Comparison of ENCODE assay signal across 21 mouse cellular contexts in the genomic region with DNA sequence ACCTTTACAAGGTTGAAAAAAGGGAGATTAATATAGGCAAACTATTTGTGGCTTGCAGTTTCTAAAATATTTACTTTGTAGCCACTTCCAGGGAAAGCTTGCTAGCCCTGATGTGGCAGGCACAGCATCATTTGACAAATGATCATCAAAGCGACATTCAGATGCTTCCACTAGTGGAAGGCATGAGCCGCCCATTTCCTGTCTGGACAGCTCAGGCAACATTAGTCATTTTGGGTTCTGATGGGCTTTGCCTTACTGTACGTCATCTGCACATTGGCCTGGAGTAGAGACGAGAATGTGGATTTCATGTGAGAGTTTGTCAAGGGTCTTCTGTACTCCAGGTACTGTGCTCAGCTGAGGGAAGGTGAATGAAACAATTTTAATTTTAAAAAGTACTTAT. TPM values are rescaled to one million over a fixed set of nuclear protein-coding genes. Genes with fewer than 3 reads are reported as not detected.
A peak's percentile ranks its signal among the peaks of the same experiment; 100 is the strongest.
DNase-seq lines count a peak whose midpoint lies in the region; ATAC-seq and TF ChIP-seq lines count a peak whose summit lies in the region.
"Had no signal": no experiment of that assay in that cellular context is flagged by ENCODE, and none has a peak within 500 bp of the region (broad histone marks: within the 10 kb centered on the region; RNA-seq: fewer than 3 reads in every experiment).

No protein-coding gene starts in this region.

- no peak for TF ChIP-seq POLR2A in liver, adult 2 months (IDR thresholded peaks at IDR 0.05; ENCODE audit: extremely low read depth, insufficient read depth, low read length)

- no peaks in the 10 kb centered on the region for H3K9me3 ChIP-seq in liver, embryonic 12.5 days (replicated peaks)
- H3K9me3 ChIP-seq: forebrain, embryonic 13.5 days; heart, embryonic 12.5 days; hindbrain, embryonic 10.5 days; megakaryocyte, embryonic 14.5 days; midbrain, embryonic 13.5 days had no signal

- no peak overlapping the region for H3K4me3 ChIP-seq in liver, adult 2 months (ENCODE audit: insufficient read depth, low read depth, low read length)
- no peak overlapping the region for H3K4me3 ChIP-seq in liver, embryonic 12.5 days
- H3K4me3 ChIP-seq: forebrain, embryonic 13.5 days; gastrocnemius, adult 2 months; heart, embryonic 12.5 days; hindbrain, embryonic 10.5 days; megakaryocyte, embryonic 14.5 days; midbrain, embryonic 13.5 days had no signal

- H3K27ac ChIP-seq in liver, adult 2 months (replicated peaks; ENCODE audit: insufficient read depth, low read depth, low read length), result peak overlapping the region; percentile 75
- no peak overlapping the region for H3K27ac ChIP-seq in liver, embryonic 12.5 days
- H3K27ac ChIP-seq: forebrain, embryonic 13.5 days; gastrocnemius, adult 2 months; hindbrain, embryonic 10.5 days; kidney, postnatal 0 days; midbrain, embryonic 13.5 days had no signal

- 64% methylated on average over 4 of the region's 4 CpGs for WGBS in liver, adult 2 months
- WGBS in liver, embryonic 12.5 days (ENCODE audit: insufficient replicate concordance), result 72% methylated on average over 4 of the region's 4 CpGs

- H3K36me3 ChIP-seq in liver, adult 2 months (ENCODE audit: control insufficient read depth, insufficient read depth, low read length), result no peaks in the 10 kb centered on the region
- H3K36me3 ChIP-seq in liver, embryonic 12.5 days, result no peaks in the 10 kb centered on the region
- H3K36me3 ChIP-seq: heart, embryonic 12.5 days; hindbrain, embryonic 10.5 days; midbrain, embryonic 13.5 days had no signal

- H3K9ac ChIP-seq in liver, adult 2 months (ENCODE audit: low read depth, low read length), result no peak overlapping the region
- H3K9ac ChIP-seq in liver, embryonic 12.5 days, result no peak overlapping the region
- H3K9ac ChIP-seq: forebrain, embryonic 13.5 days; heart, embryonic 12.5 days; midbrain, embryonic 13.5 days had no signal

- H3K27me3 ChIP-seq in liver, adult 2 months (ENCODE audit: control insufficient read depth, insufficient read depth, low read length), result no peaks in the 10 kb centered on the region
- no peaks in the 10 kb centered on the region for H3K27me3 ChIP-seq in liver, embryonic 12.5 days (replicated peaks)
- H3K27me3 ChIP-seq: forebrain, embryonic 13.5 days; heart, embryonic 12.5 days; megakaryocyte, embryonic 14.5 days; midbrain, embryonic 13.5 days had no signal

- H3K79me2 ChIP-seq in liver, adult 2 months (ENCODE audit: control insufficient read depth, insufficient read depth, low read length), result peaks cover 6% of the 10 kb centered on the region; the same call in 1 of the 2 replicates

- peaks cover 24% of the 10 kb centered on the region for H3K4me1 ChIP-seq in liver, adult 2 months (ENCODE audit: control insufficient read depth, insufficient read depth, low read length)
- H3K4me1 ChIP-seq in liver, embryonic 12.5 days, result peaks cover 38% of the 10 kb centered on the region
- H3K4me1 ChIP-seq: midbrain, embryonic 13.5 days had no signal

- TF ChIP-seq CTCF in liver, adult 2 months (IDR thresholded peaks at IDR 0.05; ENCODE audit: low read depth, low read length), result no peak

- ATAC-seq in liver, embryonic 12.5 days, result no peak
- ATAC-seq: forebrain, embryonic 13.5 days; hindbrain, embryonic 16.5 days; intestine, postnatal 0 days; midbrain, embryonic 13.5 days had no signal

- DNase-seq in liver, adult 2 months (ENCODE audit: extremely low read depth, low read depth, low spot score), result no peak
- peak; percentile 77 for DNase-seq in 416B (ENCODE audit: low read depth)
- peak; percentile 23 for DNase-seq in NIH3T3 (ENCODE audit: low read depth)
- DNase-seq in lung, postnatal 4 days, result peak; percentile 11 to 35
- no peak for DNase-seq in left cerebral cortex, adult 18-20 months (ENCODE audit: low spot score in 2 of 2)
- DNase-seq in thymus, postnatal 4 days, result no peak
- DNase-seq: adrenal gland, adult 8-10 months; cerebellum, adult 9-10 months; gastrocnemius, adult 2 months; heart, postnatal 10 days; right cerebral cortex, postnatal 14 days had no signal

- no peak overlapping the region for H3K4me2 ChIP-seq in liver, embryonic 12.5 days
- H3K4me2 ChIP-seq: forebrain, embryonic 13.5 days; heart, embryonic 12.5 days; liver, embryonic 11.5 days; midbrain, embryonic 13.5 days had no signal

RNA-seq across cellular contexts. Expression of a gene that starts 14.9 kb away (rescaled TPM):
- 18.8 and 22.6 TPM in 2 replicates for total RNA-seq in liver, adult 2 months (2014; rRNA removed)
- 31.7 and 36.7 TPM in 2 replicates for polyA plus RNA-seq in liver, adult 2 months (2012; rRNA removed)
- polyA plus RNA-seq in liver, embryonic 12.5 days (2016; fragmentation: Nextera tagmentation; extraction: Ambion mirVana), result 15.0 and 15.7 TPM in 2 replicates
- total RNA-seq in left cerebral cortex, adult 18-20 months (2021), result 10 to 100 TPM; 24.3 to 28.3 TPM

Comparison
In these comparisons a context has a peak if more than half of its experiments do, and no peak if none do; other contexts are left out.
1. DNase-seq: peak in 416B (single experiment), NIH3T3 (single experiment) and lung, postnatal 4 days (2 of 2); none in liver, adult 2 months (single experiment), left cerebral cortex, adult 18-20 months (0 of 2) and thymus, postnatal 4 days (single experiment).